Mouse (Mus musculus): ENCODE measurements around the gene Dennd1a.

DNA sequence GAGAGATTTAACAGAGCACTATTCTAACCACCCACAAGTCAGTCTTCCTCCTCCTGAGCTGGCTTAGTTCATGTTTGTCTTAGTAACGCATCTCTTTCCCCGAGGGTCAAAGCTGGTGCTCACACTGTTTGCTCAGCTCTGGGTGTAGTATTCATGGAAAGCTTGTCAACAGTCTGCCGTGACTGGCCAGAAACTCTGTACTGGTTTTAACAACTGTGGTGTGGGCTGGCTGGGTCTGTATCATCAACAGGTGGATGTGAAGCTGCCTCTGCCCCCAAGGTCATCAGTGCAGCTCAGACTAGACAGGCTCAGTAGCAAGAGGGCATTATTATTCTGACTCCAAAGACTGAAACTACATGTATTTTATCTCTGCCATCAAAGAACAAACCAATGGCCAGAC lies 430.2 kb downstream of the Dennd1a start:
- no peak for TF ChIP-seq CTCF (IDR thresholded peaks at IDR 0.05; ENCODE audit: low read depth, low read length)
- TF ChIP-seq POLR2A (IDR thresholded peaks at IDR 0.05; ENCODE audit: extremely low read depth, insufficient read depth, low read length), result no peak

Measured in liver, adult 2 months (tissue).